Mouse (Mus musculus) CH12.LX (cell line): Measurements from ENCODE around the gene Fgfr2. TPM values are rescaled to one million over a fixed set of nuclear protein-coding genes. Genes with fewer than 3 reads are reported as not detected.

ENCODE experiments used
- DNase-seq: peaks from one replicate; pipeline ENCODE4 v3.0.0-alpha.2; 2013; ENCODE audit errors: extremely low read depth
- H3K27ac ChIP-seq: 2 replicates; pipeline ENCODE4 v1.5.1; 2012; ENCODE audit warnings: low read depth, mild to moderate bottlenecking, control low read depth, moderate library complexity; ENCODE audit not compliant: insufficient read depth
- H3K27me3 ChIP-seq: replicated peaks from 2 replicates; pipeline ENCODE3; 2012; ENCODE audit warnings: inconsistent platforms
- H3K36me3 ChIP-seq, 2 experiments: replicated peaks in 1 of 2; 2 replicates each; pipeline versions ENCODE3 to v1.6.1; 2012; ENCODE audit warnings: inconsistent platforms in 1 of 2, low read length in 1 of 2, mild to moderate bottlenecking in 1 of 2, mixed read lengths in 1 of 2, moderate library complexity in 1 of 2; ENCODE audit not compliant: control insufficient read depth in 1 of 2, insufficient read depth in 1 of 2
- H3K4me1 ChIP-seq, 2 experiments: 2 replicates each; pipeline ENCODE4 v1.6.1; 2012; ENCODE audit warnings: inconsistent platforms in 1 of 2, moderate library complexity in 1 of 2; ENCODE audit not compliant: insufficient read depth in 2 of 2, control insufficient read depth in 1 of 2
- H3K4me2 ChIP-seq: 2 replicates; pipeline ENCODE4 v1.6.1; 2012; ENCODE audit warnings: low read depth, mild to moderate bottlenecking, control low read depth; ENCODE audit not compliant: poor library complexity, insufficient read depth, severe bottlenecking
- H3K4me3 ChIP-seq, 3 experiments: fragments of 150-350 bp in 1 of 3; sonication (generic) in 1 of 3; replicated peaks in 1 of 3; 2 replicates each; pipeline versions ENCODE3 to v1.5.1; 2011 to 2012; ENCODE audit warnings: low read depth in 2 of 3, low read length in 2 of 3, mild to moderate bottlenecking in 2 of 3, moderate library complexity in 2 of 3, control low read depth in 1 of 3, improper control_type of control experiment in 1 of 3, inconsistent platforms in 1 of 3, mixed read lengths in 1 of 3; ENCODE audit not compliant: poor library complexity in 1 of 3
- H3K79me2 ChIP-seq: replicated peaks from 2 replicates; pipeline ENCODE4 v1.6.1; 2012; ENCODE audit warnings: mild to moderate bottlenecking, moderate library complexity; ENCODE audit not compliant: control insufficient read depth, poor library complexity, insufficient read depth, severe bottlenecking; ENCODE audit errors: extremely low read depth
- H3K9ac ChIP-seq: 2 replicates; pipeline ENCODE4 v1.6.1; 2012; ENCODE audit warnings: low read depth, mild to moderate bottlenecking, control low read depth, moderate library complexity; ENCODE audit not compliant: insufficient read depth
- H3K9me3 ChIP-seq: replicated peaks from 2 replicates; pipeline ENCODE3; 2012; ENCODE audit warnings: low read length, inconsistent platforms, mixed read lengths
- CTCF ChIP-seq, 2 experiments: IDR thresholded peaks in 1 of 2; conservative IDR thresholded peaks in 1 of 2; 2 replicates each; pipeline ENCODE4 v1.5.1; 2011 to 2012; ENCODE audit warnings: low read depth in 2 of 2, low read length in 2 of 2, improper control_type of control experiment in 1 of 2, inconsistent platforms in 1 of 2, mild to moderate bottlenecking in 1 of 2, moderate library complexity in 1 of 2
- ELF1 ChIP-seq: IDR thresholded peaks from 2 replicates; pipeline ENCODE4 v1.6.1; 2014; ENCODE audit warnings: low read depth, mild to moderate bottlenecking, inconsistent platforms, low read length, improper control_type of control experiment
- HCFC1 ChIP-seq: IDR thresholded peaks from 2 replicates; pipeline ENCODE4 v1.6.1; 2012; ENCODE audit warnings: low read depth, mild to moderate bottlenecking, inconsistent platforms, low read length, improper control_type of control experiment
- IRF4 ChIP-seq: IDR thresholded peaks from 2 replicates; pipeline ENCODE4 v1.6.1; 2014; ENCODE audit warnings: low read depth, mild to moderate bottlenecking, inconsistent platforms, low read length, improper control_type of control experiment
- JUN ChIP-seq: IDR thresholded peaks from 2 replicates; pipeline ENCODE4 v1.6.1; 2011; ENCODE audit warnings: low read depth, mild to moderate bottlenecking, low read length, improper control_type of control experiment, moderate library complexity; ENCODE audit not compliant: insufficient read depth
- JUND ChIP-seq: conservative IDR thresholded peaks from 2 replicates; pipeline ENCODE4 v1.6.1; 2011; ENCODE audit warnings: low read depth, low read length, improper control_type of control experiment
- MAZ ChIP-seq: IDR thresholded peaks from 2 replicates; pipeline ENCODE4 v1.6.1; 2012; ENCODE audit warnings: low read depth, mild to moderate bottlenecking, inconsistent platforms, low read length, improper control_type of control experiment, moderate library complexity
- PAX5 ChIP-seq: IDR thresholded peaks from 2 replicates; pipeline ENCODE4 v1.6.1; 2012; ENCODE audit warnings: low read length, inconsistent platforms, mixed read lengths
- POLR2AphosphoS2 ChIP-seq: IDR thresholded peaks from 2 replicates; pipeline ENCODE4 v1.6.1; 2011; ENCODE audit warnings: low read depth, low read length, improper control_type of control experiment
- RCOR1 ChIP-seq: conservative IDR thresholded peaks from 2 replicates; pipeline ENCODE4 v1.6.1; 2012; ENCODE audit warnings: low read depth, mild to moderate bottlenecking, inconsistent platforms, low read length, improper control_type of control experiment
- TBP ChIP-seq: conservative IDR thresholded peaks from 2 replicates; pipeline ENCODE4 v1.6.1; 2011; ENCODE audit warnings: low read depth, low read length, improper control_type of control experiment
- TCF12 ChIP-seq: IDR thresholded peaks from 2 replicates; pipeline ENCODE4 v1.6.1; 2014; ENCODE audit warnings: low read depth, mild to moderate bottlenecking, inconsistent platforms, low read length, improper control_type of control experiment
- ZC3H11A ChIP-seq: IDR thresholded peaks from 2 replicates; pipeline ENCODE4 v1.6.1; 2012; ENCODE audit warnings: low read depth, mild to moderate bottlenecking, inconsistent platforms, low read length, improper control_type of control experiment
- ZNF384 ChIP-seq: IDR thresholded peaks from 2 replicates; pipeline ENCODE4 v1.6.1; 2012; ENCODE audit warnings: low read depth, low read length, improper control_type of control experiment, inconsistent platforms
- dilution Hi-C: fragments of 300-500 bp; cut with MboI; formaldehyde crosslinking; loops from 2 replicates; pipeline ENCODE4 v1.14.3; 2020; ENCODE audit warnings: low sequenced_read_pairs; ENCODE audit not compliant: extremely low pct_unique_long_range_greater_than_20kb, extremely low pct_ligation_motif_present
- in situ Hi-C: fragments of 300-500 bp; cut with MboI; formaldehyde crosslinking; loops from 3 replicates; pipeline ENCODE4 v1.14.3; 2019; ENCODE audit warnings: low sequenced_read_pairs, low pct_ligation_motif_present, low pct_unique_long_range_greater_than_20kb, mixed read lengths
- polyA plus RNA-seq: library from polyadenylated mRNA; unstranded; fragments of >175 nt; gene quantifications from 2 replicates; pipeline ENCODE4 v1.2.1, GENCODE M21; 2012; ENCODE audit warnings: low read depth; ENCODE audit not compliant: insufficient read length
- total RNA-seq, 2 experiments: library from RNA; depleted of rRNA; stranded (reverse); fragments of 300-350 nt in 1 of 2; fragments of >200 nt in 1 of 2; gene quantifications; 2 replicates each; pipeline ENCODE4 v1.2.3; 2012 to 2014

Fgfr2 gene
- total and polyA plus RNA-seq, 3 experiments = not detected

DNA sequence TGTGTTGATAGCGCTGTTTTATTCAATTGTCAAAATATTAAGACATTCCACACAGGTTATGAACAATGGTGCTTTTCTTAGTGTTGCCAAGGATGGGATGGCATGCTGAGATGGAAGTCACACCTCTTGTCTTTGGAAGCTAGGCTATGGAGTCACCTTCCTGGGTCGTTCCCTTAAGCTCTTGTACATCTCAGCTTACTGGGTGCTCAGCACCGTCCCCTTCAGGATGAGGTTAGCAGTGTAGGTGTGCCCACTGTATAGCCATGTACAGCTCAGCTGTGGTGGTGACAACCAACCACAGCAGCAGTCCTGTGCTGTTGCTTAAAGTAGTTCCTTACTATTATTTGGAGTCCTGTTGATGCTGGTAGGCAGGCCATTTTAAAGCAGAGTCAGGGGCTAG is 2140.3 kb downstream of the Fgfr2 start:
- peaks cover 4% of the 10 kb centered on the region for H3K9me3 ChIP-seq
- no peak overlapping the region for H3K27ac ChIP-seq
- H3K4me2 ChIP-seq = no peak overlapping the region
- H3K36me3 ChIP-seq = no peaks in the 10 kb centered on the region
- peaks cover 7 to 15% of the 10 kb centered on the region in 2 experiments; a peak in 3 of 4 replicates for H3K4me1 ChIP-seq
- in situ Hi-C loops = no loop called here
- dilution Hi-C loops = no loop called here
- H3K4me3 ChIP-seq = no peak overlapping the region
- H3K9ac ChIP-seq = no peak overlapping the region
- TF ChIP-seq CTCF (conservative IDR thresholded peaks at IDR 0.05 in 1 of 2, IDR thresholded peaks at IDR 0.05 in 1 of 2; ENCODE audit: low read depth in 2 of 2, low read length in 2 of 2) (peak in 1 of 2 experiments; percentile 18; a peak in 1 of 4 replicates), RCOR1 (no peak), JUN (no peak), MAZ (no peak)
- H3K79me2 ChIP-seq = no peaks in the 10 kb centered on the region
- peaks cover 95% of the 10 kb centered on the region for H3K27me3 ChIP-seq
- no peak for DNase-seq

DNA sequence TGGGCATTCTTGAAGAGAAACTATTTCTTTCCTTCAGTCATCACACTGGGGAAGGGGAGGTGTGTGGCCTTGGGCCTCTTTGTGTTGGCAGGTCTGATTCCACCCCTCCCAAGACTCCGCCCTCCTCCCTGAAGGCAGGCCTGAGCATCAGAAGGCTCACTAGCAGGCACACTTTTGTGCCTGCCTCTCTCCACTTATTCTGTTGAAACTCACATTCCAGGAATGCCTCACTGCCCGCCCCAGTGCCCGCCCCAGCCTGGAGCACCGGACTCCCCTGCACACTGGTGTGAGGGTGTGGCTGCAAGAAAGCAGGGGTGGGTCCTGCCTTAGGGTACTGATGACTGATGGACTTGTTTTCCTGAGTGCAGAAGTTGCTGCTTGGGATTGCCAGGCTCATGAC is 2140.8 kb downstream of the Fgfr2 start:
- Histone ChIP-seq H3K4me1 (peaks cover 7 to 15% of the 10 kb centered on the region in 2 experiments; a peak in 3 of 4 replicates), H3K27me3 (peaks cover 95% of the 10 kb centered on the region), H3K79me2 (no peaks in the 10 kb centered on the region), H3K4me3 (no peak overlapping the region), H3K9me3 (peaks cover 3% of the 10 kb centered on the region), H3K9ac (no peak overlapping the region), H3K27ac (no peak overlapping the region), H3K36me3 (no peaks in the 10 kb centered on the region), H3K4me2 (no peak overlapping the region)
- in situ Hi-C loops (no loop called here), dilution Hi-C loops (no loop called here)
- no peak for DNase-seq
- no peak for TF ChIP-seq HCFC1
- TF ChIP-seq CTCF (conservative IDR thresholded peaks at IDR 0.05 in 1 of 2, IDR thresholded peaks at IDR 0.05 in 1 of 2; ENCODE audit: low read depth in 2 of 2, low read length in 2 of 2) = no peak
- TF ChIP-seq ZNF384 = no peak
- TF ChIP-seq PAX5 = no peak
- no peak for TF ChIP-seq JUN
- TF ChIP-seq POLR2AphosphoS2 = no peak
- no peak for TF ChIP-seq JUND
- no peak for TF ChIP-seq ZC3H11A
- no peak for TF ChIP-seq IRF4
- TF ChIP-seq ELF1 = no peak
- no peak for TF ChIP-seq TBP

DNA sequence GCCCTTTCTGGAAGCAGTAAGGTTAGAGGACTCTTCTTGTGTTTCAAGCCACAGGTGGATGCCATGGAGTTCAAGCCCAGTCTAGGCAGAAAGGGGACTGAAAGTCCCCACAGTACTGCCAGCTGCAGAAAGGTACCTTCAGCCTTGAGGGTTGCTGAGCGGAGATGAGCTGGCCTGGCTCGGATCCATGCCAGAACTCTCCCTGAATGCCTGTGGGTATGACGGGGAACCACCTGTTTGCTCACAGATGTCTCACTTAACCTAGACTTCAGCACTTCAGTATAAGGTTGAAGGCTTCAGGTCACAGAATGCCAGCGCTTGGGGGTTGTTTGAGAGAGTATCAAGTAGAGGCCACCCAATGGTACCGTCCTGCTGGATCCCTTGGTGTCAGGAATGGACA is 2143.0 kb downstream of the Fgfr2 start:
- no peaks in the 10 kb centered on the region for H3K79me2 ChIP-seq
- no peak overlapping the region for H3K9ac ChIP-seq
- no peak overlapping the region for H3K4me3 ChIP-seq
- peaks cover 7 to 15% of the 10 kb centered on the region in 2 experiments; a peak in 3 of 4 replicates for H3K4me1 ChIP-seq
- no peaks in the 10 kb centered on the region for H3K36me3 ChIP-seq
- H3K27ac ChIP-seq = no peak overlapping the region
- TF ChIP-seq IRF4 = no peak
- 0 out of 2 replicates have a peak, but pooled peaks have one; percentile 26 for TF ChIP-seq TCF12
- DNase-seq = peak; percentile 12
- in situ Hi-C loops (no loop called here), dilution Hi-C loops (no loop called here)
- H3K4me2 ChIP-seq = peak overlapping the region; percentile 39; the same call in 1 of the 2 replicates
- H3K9me3 ChIP-seq = no peaks in the 10 kb centered on the region
- peaks cover 96% of the 10 kb centered on the region for H3K27me3 ChIP-seq
